Mouse (Mus musculus) small intestine, adult 2 months (tissue): ENCODE measurements at regions not wholly inside any gene's neighbourhood (a gene's known extent, or its start where the extent isn't known, plus 50 kb on each side); places are given as distances from the start of the nearest gene placed in this dataset.

Experiments
- CTCF ChIP-seq: fragments of 200-500 bp; IDR thresholded peaks from 2 replicates; pipeline ENCODE4 v1.5.1; 2012; ENCODE audit warnings: low read depth, mild to moderate bottlenecking, control low read depth, inconsistent platforms, low read length, moderate library complexity, mixed read lengths; ENCODE audit not compliant: insufficient replicate concordance, insufficient read length; ENCODE audit errors: extremely low read depth
- POLR2A ChIP-seq: fragments of 200-500 bp; IDR thresholded peaks from 2 replicates; pipeline ENCODE4 v1.6.1; 2012; ENCODE audit warnings: low read depth, mild to moderate bottlenecking, control low read depth, inconsistent platforms, low read length, moderate library complexity

DNA sequence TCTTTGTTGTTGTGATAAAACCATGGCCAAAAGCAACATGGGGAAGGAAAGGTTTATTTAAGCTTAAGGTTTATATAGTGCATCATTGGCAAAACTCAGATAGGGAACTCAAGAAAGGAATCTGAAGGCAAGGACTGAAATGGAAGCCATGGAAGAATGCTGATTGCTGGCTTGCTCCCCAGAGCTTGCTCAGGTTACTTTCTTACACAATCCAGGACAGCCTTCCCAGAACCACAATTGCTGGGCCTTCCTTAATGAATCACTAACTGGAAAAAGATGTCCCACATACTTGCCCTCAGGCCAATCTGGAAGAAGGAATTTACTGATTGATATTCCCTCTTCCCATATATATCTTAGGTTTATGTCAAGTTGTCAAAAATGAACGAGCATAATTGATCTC lies 310.8 kb downstream of the Gxylt1 start:
- TF ChIP-seq CTCF: no peak
- no peak for TF ChIP-seq POLR2A
